Mouse (Mus musculus): ENCODE results near the gene Pecr.
A peak's percentile ranks its signal among the peaks of the same experiment; 100 is the strongest.

DNA sequence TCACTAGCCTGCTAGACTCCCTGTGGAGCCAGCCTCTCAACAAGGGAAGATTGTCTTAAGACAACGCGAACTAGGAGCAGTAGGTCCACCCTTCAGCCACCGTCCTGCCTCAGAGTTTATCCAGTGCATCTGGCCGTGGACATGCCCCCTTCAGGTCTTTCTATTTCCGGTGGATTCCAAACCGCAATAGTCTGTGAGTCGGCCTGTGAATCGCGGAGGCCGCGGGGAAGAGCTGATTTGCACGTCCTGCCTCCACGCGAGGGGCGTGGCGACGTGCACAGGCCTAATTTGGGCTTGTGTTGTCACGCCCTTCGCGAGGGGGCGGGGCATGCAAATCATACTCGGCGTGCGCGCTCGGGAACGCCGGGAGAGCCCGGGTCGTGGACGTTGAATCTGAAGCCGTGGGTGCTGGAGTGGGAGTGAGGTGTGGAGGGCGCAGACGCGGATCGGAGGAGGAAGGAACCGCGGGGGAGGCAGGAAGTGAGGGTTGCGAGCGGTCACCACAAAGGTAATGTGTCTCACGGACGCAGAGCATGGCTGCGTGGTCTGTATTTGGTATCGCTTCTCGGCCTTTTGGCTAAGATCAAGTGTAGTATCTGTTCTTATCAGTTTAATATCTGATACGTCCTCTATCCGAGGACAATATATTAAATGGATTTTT is 40.3 kb downstream of the Pecr start:
- TF ChIP-seq CTCF (conservative IDR thresholded peaks at IDR 0.05 in 1 of 2, IDR thresholded peaks at IDR 0.05 in 1 of 2; ENCODE audit: low read depth in 2 of 2, low read length in 2 of 2) (no peak), USF1 (IDR thresholded peaks at IDR 0.05; ENCODE audit: low read depth, low read length) (no peak), POLR2A (IDR thresholded peaks at IDR 0.05; ENCODE audit: low read depth, low read length) (peak; percentile 97), BHLHE40 (IDR thresholded peaks at IDR 0.05; ENCODE audit: low read depth, low read length) (peak; percentile 82), EP300 (IDR thresholded peaks at IDR 0.05; ENCODE audit: low read length) (no peak; the same call in 1 of the 2 replicates), MAFK (IDR thresholded peaks at IDR 0.05; ENCODE audit: insufficient replicate concordance, low read length) (no peak), SMC3 (IDR thresholded peaks at IDR 0.05; ENCODE audit: low read depth, low read length) (peak; percentile 11; the same call in 1 of the 2 replicates), GABPA (IDR thresholded peaks at IDR 0.05; ENCODE audit: insufficient replicate concordance, low read depth, low read length) (no peak; the same call in 1 of the 2 replicates)

All from CH12.LX (cell line).